Mouse (Mus musculus) retina, postnatal 1 day (tissue): ENCODE measurements at regions not wholly inside any gene's neighbourhood (a gene's known extent, or its start where the extent isn't known, plus 50 kb on each side); places are given as distances from the start of the nearest gene placed in this dataset.
A peak's percentile ranks its signal among the peaks of the same experiment; 100 is the strongest.

Experiments used
- DNase-seq: peaks from one replicate; pipeline ENCODE4 v3.0.0-alpha.2; 2012

DNA sequence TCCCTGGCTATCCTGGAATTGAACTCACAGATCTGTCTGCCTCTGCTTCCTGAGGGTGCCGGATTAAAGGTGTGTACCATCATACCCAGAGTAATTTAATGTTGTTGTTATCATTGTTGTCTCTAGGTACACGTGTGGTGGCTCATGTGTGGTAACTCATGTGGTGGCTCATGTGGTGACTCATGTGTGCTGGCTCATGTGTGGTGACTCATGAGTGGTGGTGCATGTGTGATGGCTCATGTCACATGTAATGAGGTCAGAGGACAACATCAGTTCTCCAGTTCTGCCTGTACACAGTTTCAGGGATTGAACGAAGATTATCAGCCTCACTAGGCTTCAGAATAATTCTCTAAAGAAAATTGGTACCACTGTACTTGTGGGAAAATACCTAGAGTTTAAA is 80.2 kb downstream of the Zfp36l2 start:
- DNase-seq, result no peak

DNA sequence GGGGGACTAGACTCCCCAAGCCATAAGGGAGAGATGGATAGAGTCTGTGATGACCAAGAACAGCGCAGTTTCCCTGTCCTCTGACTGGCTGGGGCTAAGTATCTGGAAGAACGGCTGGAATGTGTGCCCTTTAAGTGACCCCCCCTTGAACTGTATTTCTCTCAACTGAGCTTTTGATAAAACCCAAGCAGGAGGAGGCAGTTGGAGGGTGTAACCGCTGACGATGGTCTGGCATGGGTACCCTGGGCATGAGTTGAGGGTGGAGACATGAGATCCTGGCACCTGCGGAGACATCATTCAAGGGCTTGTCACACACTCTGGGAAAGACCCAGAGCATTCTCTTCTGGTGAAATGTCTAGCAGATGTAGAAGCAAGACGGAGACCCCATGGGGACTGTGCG is 83.5 kb downstream of the Zfp36l2 start:
- no peak for DNase-seq

GRCm38 (mm10) chr17:84103344-84103743 is 84.4 kb downstream of the Zfp36l2 start:
- no peak for DNase-seq

DNA sequence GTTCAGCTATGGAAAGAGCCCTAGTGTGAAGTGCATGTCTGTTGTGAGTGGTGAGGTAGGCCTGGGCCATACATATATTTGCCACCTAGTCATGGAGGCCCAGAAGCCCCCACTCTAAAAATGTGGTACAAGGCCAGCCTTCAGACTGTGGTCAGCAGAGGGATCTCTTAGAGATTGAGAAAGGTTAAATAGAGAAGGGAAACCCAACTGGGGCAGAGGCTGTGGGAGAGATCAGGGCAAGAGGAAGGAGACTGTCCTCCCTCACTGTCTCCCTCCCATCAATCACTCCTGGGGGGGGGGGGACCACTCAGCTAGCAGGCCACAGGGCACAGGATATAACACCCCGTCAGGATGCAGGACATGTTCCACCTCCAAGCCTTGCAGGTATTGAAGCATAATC is 86.1 kb downstream of the Zfp36l2 start:
- DNase-seq, result no peak

DNA sequence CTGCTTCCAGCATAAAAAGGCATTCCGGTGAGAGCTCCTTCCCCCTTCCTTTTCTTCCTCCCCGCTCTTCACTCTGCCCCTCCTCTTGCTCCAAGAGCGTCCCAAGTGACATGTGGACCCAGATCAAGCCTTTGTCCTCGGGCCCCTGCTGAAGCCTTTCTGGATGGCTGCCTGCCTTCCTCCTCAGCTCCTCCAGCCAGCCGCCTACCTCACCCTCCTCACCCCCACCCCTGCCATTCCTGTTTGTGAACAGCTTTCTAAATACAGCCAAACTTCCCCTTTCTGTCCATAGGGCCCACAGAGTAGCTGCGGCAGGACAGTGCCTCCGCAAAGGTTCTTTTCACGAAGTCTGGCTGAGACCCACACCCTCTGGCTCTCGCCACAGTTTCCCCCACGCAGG is 87.2 kb downstream of the Zfp36l2 start:
- no peak for DNase-seq

DNA sequence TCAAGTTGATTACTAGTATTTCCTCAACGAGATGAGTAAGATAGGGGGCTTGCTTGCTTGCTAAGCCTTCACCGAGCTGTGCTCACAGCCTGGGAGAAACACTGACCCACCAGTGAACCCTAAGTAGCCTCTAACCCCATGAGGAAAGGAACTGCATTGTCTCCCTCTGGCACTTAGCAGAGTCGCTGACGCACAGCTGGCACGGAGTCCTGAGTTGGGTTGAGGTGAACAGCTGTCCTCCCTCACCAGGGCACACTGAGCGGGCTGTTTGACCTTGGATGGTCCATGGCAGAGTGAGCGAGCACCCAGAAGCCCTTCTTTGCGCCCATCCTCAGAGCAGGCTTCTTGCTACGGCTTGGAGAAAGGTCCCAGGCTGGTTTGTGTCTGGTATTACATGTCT is 88.0 kb downstream of the Zfp36l2 start:
- peak; percentile 38 for DNase-seq

DNA sequence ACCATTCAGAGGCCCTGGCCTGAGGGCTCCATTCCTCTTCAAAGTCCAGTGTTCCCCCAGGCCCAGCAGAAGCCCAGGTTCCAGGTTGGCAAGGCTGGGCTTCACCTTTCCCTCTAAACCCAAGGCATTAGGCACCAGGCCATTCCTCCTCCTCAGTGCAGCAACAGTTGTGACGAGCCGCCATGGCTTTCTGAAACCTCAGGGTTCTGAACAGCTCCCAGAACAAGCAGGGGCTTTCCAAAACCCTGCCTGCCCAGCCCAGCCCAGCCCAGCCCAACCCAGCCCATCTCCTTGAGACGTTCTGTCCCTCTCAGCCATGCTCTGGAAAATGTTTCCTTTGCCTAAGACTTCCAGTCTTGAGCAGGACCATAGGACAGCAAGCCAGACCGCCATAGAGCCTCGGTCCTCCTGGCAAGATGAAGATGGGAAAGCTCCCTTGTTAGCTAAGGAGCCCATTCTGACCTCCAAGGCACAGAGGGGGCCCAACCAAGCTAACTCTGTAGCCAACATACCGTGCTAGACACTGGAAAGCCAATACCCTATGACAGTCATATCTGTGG is 89.8 kb downstream of the Zfp36l2 start:
- no peak for DNase-seq

DNA sequence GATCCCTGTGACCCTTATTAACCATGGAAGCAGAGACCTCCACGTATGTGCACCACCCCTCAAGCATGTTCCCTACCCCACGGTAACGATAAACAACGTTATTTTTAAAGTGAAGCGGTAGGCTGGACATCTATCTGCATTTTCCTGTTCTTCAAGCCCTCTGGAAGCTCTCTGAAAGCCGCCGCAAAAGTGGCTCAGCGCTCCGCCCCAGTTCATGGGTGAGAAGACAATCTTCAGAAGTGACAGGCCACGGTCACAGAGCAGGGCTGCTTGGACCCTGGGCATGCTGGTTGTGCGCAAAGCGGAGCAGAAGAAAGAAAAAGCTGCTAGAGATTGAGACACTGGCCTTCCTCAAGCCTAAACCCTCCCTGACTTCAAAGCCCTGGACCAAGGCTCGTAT is 90.5 kb downstream of the Zfp36l2 start:
- DNase-seq, result peak; percentile 59

GRCm38 (mm10) chr17:84096345-84097260 is 91.1 kb downstream of the Zfp36l2 start:
- DNase-seq, result peak; percentile 98

DNA sequence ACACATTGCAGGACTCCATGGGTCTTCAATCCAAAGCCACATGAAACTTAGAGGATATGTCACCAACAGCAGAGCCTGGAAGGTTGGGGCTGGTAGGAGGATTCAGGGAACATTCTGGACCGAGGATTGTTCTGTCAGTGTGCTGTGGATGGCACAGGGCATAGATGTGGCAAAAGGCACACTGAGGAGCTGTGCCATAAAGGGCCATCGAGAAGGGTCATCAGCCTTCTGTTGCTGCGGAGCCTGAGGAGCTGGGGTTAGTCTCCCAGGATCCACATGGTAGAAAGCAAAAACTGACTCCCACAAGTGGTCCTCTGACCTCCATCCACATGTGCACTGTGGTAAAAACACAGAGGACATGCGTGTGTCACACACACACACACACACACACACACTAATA is 91.9 kb downstream of the Zfp36l2 start:
- DNase-seq, result no peak

DNA sequence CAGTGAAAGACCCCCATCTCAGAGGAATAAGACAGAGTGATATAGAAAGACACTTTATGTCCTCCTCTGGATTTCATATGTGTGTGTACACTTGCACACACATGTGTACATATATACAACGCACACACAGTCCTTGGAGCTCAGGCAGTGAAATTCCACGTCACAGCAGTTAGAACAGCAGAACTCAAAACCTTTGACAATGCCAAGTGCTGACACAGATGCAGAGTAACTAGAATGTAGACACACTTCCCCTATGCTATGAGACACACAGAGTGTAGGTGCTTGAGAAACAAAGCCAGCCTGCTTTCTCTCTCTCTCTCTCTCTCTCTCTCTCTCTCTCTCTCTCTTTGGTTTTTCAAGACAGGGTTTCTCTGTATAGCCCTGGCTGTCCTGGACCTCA is 92.7 kb downstream of the Zfp36l2 start:
- no peak for DNase-seq

GRCm38 (mm10) chr17:84086394-84086793 is 101.4 kb downstream of the Zfp36l2 start:
- no peak for DNase-seq

- DNase-seq, result no peak
Observed at GRCm38 (mm10) chr17:84085721-84086120, 102.0 kb downstream of the Zfp36l2 start.

- peak; percentile 52 for DNase-seq
Observed at GRCm38 (mm10) chr17:84085232-84085631, 102.5 kb downstream of the Zfp36l2 start.

DNA sequence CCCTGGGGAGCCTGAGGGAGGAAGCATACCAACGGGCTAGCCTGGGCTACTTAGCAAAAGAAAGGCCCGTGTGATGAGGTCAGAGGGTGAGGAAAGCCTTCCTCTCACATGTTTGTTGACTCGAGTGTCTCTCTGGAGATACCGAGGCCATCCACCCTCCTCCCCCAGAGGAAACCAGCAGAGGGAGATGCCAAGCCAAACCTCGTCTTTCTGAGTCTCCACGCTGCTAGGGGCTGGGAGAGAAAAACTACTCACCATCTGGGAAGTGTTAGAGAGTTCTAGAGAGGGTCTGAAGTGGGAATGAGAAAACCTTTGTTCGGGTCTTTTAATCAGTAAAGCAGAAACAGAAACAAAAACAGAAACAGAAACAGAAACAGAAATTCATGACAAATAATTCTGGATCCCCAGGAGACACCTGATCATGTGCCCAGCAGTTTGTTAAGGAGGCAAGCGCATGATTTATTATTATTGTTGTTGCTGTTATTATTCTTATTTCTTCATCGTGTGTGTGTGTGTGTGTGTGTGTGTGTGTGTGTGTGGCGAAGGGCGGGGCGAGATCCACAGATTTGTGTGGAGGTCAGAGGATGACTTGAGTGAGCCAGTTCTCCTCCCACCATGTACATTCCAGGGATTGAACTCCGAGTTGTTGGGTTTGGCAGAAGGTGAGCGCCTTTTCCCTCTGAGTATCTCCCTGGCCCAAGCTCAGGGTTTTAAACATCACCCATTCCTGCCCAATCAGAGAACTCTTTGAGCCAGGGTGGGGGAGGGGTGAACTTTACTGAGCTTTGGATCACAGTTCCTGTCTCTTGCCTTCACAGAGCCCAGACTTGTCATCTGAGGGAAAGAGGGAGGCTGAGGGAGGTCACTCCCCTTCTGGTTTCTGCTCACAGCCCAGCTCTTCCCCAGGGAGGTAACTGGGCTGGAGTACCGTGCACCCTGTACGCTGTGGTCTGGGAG is 104.2 kb downstream of the Zfp36l2 start:
- DNase-seq, result no peak

DNA sequence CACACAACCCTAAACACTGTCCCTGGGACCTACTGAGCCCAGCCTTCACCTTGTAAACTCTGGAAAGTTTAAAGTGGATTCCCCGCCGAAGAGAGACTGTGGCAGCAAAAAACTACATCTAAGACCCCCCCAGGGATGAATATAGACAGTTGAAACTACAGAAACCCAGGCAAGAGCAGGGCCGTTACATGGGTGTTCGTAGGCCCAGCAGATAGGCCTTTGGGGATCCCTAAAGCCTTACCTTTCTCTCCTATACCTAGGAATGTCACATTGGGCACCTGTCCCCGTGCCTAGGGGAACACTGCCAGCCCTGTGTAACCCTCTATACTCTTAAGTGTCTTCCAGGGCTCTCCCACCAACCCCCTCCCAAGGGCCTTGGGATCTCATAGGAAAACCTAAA is 105.2 kb downstream of the Zfp36l2 start:
- DNase-seq, result no peak

DNA sequence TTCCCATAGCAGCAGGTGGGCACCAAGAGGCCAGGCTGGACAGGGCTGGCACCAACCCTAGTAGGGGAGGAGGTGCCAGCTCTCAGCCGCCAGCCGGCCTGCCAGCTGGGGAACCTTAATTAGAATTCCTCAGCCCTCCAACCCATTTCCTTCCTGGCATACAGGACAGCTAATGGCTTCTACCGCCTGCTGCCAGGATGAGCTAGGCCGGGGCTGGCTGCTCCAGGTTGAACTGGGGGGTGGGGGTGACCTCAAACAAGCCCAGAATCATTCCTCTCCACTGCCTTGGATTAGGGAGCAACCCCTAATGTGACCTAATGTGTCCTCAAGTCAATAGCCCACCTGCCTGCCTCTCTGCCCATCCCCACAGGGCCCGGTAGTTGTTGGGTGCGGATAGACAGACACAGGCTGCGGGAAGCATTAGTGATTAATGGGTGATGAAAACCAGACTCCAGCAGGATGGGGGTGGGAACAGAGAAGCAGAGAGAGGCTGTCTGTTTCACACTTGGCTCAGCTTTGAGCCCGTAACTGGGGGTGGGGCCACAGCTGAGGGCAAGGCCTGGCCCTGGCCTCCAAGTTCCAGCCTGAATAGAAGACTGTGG is 105.9 kb downstream of the Zfp36l2 start:
- DNase-seq, result peak; percentile 90

GRCm38 (mm10) chr17:84075081-84075938 is 112.4 kb downstream of the Zfp36l2 start:
- DNase-seq, result no peak

DNA sequence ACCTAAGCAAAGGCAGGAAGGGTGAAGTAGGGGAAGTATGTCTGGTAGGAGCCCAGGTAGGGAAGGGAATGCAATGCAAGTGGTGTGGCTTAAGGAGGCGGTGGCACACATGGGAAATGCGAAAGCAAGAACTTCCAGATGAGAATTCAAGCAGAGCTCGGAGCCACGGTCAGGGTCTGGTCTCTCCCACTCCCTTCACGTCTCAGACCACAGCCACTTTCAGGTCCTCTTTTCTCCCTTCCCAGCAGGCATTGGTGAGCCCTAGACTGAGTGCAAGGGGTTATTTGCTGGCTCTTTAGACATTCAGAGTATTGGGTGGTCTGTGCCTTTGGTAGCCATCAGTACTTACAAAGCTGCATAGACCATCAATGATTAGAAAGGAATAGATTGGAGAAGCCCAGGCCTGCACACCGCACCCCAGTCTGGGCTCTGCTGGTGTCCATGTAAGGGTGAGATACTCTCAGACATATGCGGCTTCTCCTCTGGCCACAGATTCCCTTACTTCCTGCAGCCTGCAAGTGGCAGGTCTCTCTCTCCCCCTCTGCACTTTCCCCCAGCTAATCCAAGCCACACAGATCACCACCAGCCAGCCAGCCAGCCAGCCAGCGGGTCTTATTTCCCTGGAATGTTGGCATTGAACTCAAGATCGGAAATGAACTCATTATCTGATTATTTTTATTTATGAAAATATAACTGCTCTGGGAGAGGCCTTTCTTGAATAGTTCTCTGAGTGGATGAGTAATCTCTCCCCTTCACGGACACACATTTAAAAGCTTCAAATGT is 113.6 kb downstream of the Zfp36l2 start:
- no peak for DNase-seq

GRCm38 (mm10) chr17:84072426-84073030 is 115.2 kb downstream of the Zfp36l2 start:
- no peak for DNase-seq

DNA sequence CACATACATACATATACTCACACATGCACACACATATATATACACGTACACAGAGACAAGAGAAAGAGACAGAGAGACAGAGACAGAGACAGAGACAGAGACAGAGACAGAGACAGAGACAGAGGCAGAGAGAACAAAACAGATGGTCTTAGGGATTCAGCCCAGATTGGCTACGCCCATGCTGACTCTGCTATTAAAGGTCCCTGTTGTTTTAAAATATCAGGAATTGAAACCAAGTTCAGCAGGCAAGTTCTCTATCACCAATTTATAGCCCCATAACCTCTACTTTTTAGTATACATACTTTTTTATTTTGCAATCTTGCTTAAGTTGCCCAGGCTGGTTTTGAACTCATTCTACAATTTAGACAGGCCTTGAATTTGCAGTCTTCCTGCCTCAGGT is 115.9 kb downstream of the Zfp36l2 start:
- no peak for DNase-seq
